Mouse (Mus musculus): ENCODE data around the gene Fzd7. TPM values are rescaled to one million over a fixed set of nuclear protein-coding genes. Genes with fewer than 3 reads are reported as not detected.

The Fzd7 gene
- polyA plus RNA-seq, 1 experiment from 2014 or later: 3.9 TPM

GRCm38 (mm10) chr1:59492432-59492831 is 10.2 kb downstream of the Fzd7 start:
- TF ChIP-seq EP300 (optimal IDR thresholded peaks at IDR 0.05): no peak
- TF ChIP-seq CTCF (IDR thresholded peaks at IDR 0.05; ENCODE audit: low read depth): no peak
- WGBS: 75% methylated on average over 4 of the region's 4 CpGs

GRCm38 (mm10) chr1:59495970-59496369 is 13.7 kb downstream of the Fzd7 start:
- Histone ChIP-seq H3K36me3 (ENCODE audit: control insufficient read depth, insufficient read depth, low read length) (no peaks in the 10 kb centered on the region), H3K4me1 (replicated peaks; ENCODE audit: control insufficient read depth, insufficient read depth) (no peaks in the 10 kb centered on the region), H3K9ac (ENCODE audit: low read length) (no peak overlapping the region), H3K4me3 (ENCODE audit: low read depth, low read length) (no peak overlapping the region), H3K27ac (replicated peaks) (no peak overlapping the region), H3K27me3 (ENCODE audit: control insufficient read depth, insufficient read depth, low read length) (no peaks in the 10 kb centered on the region), H3K9me3 (ENCODE audit: control insufficient read depth, low read length) (no peaks in the 10 kb centered on the region), H3K4me2 (replicated peaks; ENCODE audit: low read depth) (no peak overlapping the region)
- WGBS: 91% methylated on average over 5 of the region's 5 CpGs
- no peak for ATAC-seq (ENCODE audit: low FRiP score, low TSS enrichment)
- TF ChIP-seq CTCF (IDR thresholded peaks at IDR 0.05; ENCODE audit: low read depth) (no peak), EP300 (optimal IDR thresholded peaks at IDR 0.05) (no peak)
- no peak for DNase-seq (ENCODE audit: low spot score)

More at GRCm38 (mm10) chr1:59492432-59492831, 10.2 kb downstream of the Fzd7 start:
- H3K4me1 ChIP-seq (replicated peaks; ENCODE audit: control insufficient read depth, insufficient read depth): no peaks in the 10 kb centered on the region; the same call in 1 of the 2 replicates
- H3K9me3 ChIP-seq (ENCODE audit: control insufficient read depth, low read length): no peaks in the 10 kb centered on the region
- DNase-seq (ENCODE audit: low spot score) (no peak), ATAC-seq (ENCODE audit: low FRiP score, low TSS enrichment) (no peak)
- no peaks in the 10 kb centered on the region for H3K36me3 ChIP-seq (ENCODE audit: control insufficient read depth, insufficient read depth, low read length)
- no peak overlapping the region for H3K4me3 ChIP-seq (ENCODE audit: low read depth, low read length)
- H3K27me3 ChIP-seq (ENCODE audit: control insufficient read depth, insufficient read depth, low read length): no peaks in the 10 kb centered on the region
- no peak overlapping the region for H3K4me2 ChIP-seq (replicated peaks; ENCODE audit: low read depth)
- H3K27ac ChIP-seq (replicated peaks): no peak overlapping the region
- H3K9ac ChIP-seq (ENCODE audit: low read length): no peak overlapping the region

- H3K9ac ChIP-seq (ENCODE audit: low read length): no peak overlapping the region
- H3K27ac ChIP-seq (replicated peaks): no peak overlapping the region
- H3K4me3 ChIP-seq (ENCODE audit: low read depth, low read length): no peak overlapping the region
- no peaks in the 10 kb centered on the region for H3K36me3 ChIP-seq (ENCODE audit: control insufficient read depth, insufficient read depth, low read length)
- H3K27me3 ChIP-seq (ENCODE audit: control insufficient read depth, insufficient read depth, low read length): no peaks in the 10 kb centered on the region
- H3K9me3 ChIP-seq (ENCODE audit: control insufficient read depth, low read length): no peaks in the 10 kb centered on the region
- no peak overlapping the region for H3K4me2 ChIP-seq (replicated peaks; ENCODE audit: low read depth)
- no peak for DNase-seq (ENCODE audit: low spot score)
- H3K4me1 ChIP-seq (replicated peaks; ENCODE audit: control insufficient read depth, insufficient read depth): no peaks in the 10 kb centered on the region
- ATAC-seq (ENCODE audit: low FRiP score, low TSS enrichment): no peak
- TF ChIP-seq CTCF (IDR thresholded peaks at IDR 0.05; ENCODE audit: low read depth): no peak
- TF ChIP-seq EP300 (optimal IDR thresholded peaks at IDR 0.05): no peak
- WGBS: 74% methylated on average over 6 of the region's 6 CpGs
These were observed 15.8 kb downstream of the Fzd7 start for GRCm38 (mm10) chr1:59497741-59498613.

- DNase-seq (ENCODE audit: low spot score): no peak
- WGBS: 84% methylated on average over 3 of the region's 3 CpGs
These were observed 17.1 kb downstream of the Fzd7 start for GRCm38 (mm10) chr1:59499327-59499726.

GRCm38 (mm10) chr1:59502355-59502754 is 20.1 kb downstream of the Fzd7 start:
- ATAC-seq (ENCODE audit: low FRiP score, low TSS enrichment) (no peak), DNase-seq (ENCODE audit: low spot score) (no peak)
- H3K9ac ChIP-seq (ENCODE audit: low read length): no peak overlapping the region
- no peaks in the 10 kb centered on the region for H3K36me3 ChIP-seq (ENCODE audit: control insufficient read depth, insufficient read depth, low read length)
- no peak overlapping the region for H3K27ac ChIP-seq (replicated peaks)
- no peak overlapping the region for H3K4me3 ChIP-seq (ENCODE audit: low read depth, low read length)
- no peaks in the 10 kb centered on the region for H3K27me3 ChIP-seq (ENCODE audit: control insufficient read depth, insufficient read depth, low read length)
- H3K4me2 ChIP-seq (replicated peaks; ENCODE audit: low read depth): no peak overlapping the region
- no peaks in the 10 kb centered on the region for H3K9me3 ChIP-seq (ENCODE audit: control insufficient read depth, low read length)
- no peak for TF ChIP-seq EP300 (optimal IDR thresholded peaks at IDR 0.05)
- no peak for TF ChIP-seq CTCF (IDR thresholded peaks at IDR 0.05; ENCODE audit: low read depth)
- WGBS: 71% methylated on average over 2 of the region's 2 CpGs
- H3K4me1 ChIP-seq (replicated peaks; ENCODE audit: control insufficient read depth, insufficient read depth): no peaks in the 10 kb centered on the region

More at GRCm38 (mm10) chr1:59499327-59499726, 17.1 kb downstream of the Fzd7 start:
- Histone ChIP-seq H3K36me3 (ENCODE audit: control insufficient read depth, insufficient read depth, low read length) (no peaks in the 10 kb centered on the region), H3K4me2 (replicated peaks; ENCODE audit: low read depth) (no peak overlapping the region), H3K9me3 (ENCODE audit: control insufficient read depth, low read length) (no peaks in the 10 kb centered on the region), H3K27ac (replicated peaks) (no peak overlapping the region), H3K27me3 (ENCODE audit: control insufficient read depth, insufficient read depth, low read length) (no peaks in the 10 kb centered on the region), H3K4me3 (ENCODE audit: low read depth, low read length) (no peak overlapping the region), H3K9ac (ENCODE audit: low read length) (no peak overlapping the region), H3K4me1 (replicated peaks; ENCODE audit: control insufficient read depth, insufficient read depth) (no peaks in the 10 kb centered on the region)
- ATAC-seq (ENCODE audit: low FRiP score, low TSS enrichment): no peak
- TF ChIP-seq EP300 (optimal IDR thresholded peaks at IDR 0.05) (no peak), CTCF (IDR thresholded peaks at IDR 0.05; ENCODE audit: low read depth) (no peak)

GRCm38 (mm10) chr1:59503659-59504301 is 21.6 kb downstream of the Fzd7 start:
- no peaks in the 10 kb centered on the region for H3K27me3 ChIP-seq (ENCODE audit: control insufficient read depth, insufficient read depth, low read length)
- TF ChIP-seq CTCF (IDR thresholded peaks at IDR 0.05; ENCODE audit: low read depth): no peak
- no peak for TF ChIP-seq EP300 (optimal IDR thresholded peaks at IDR 0.05)
- H3K27ac ChIP-seq (replicated peaks): no peak overlapping the region
- no peak overlapping the region for H3K9ac ChIP-seq (ENCODE audit: low read length)
- WGBS: 53% methylated on average over 7 of the region's 7 CpGs
- H3K9me3 ChIP-seq (ENCODE audit: control insufficient read depth, low read length): no peaks in the 10 kb centered on the region
- H3K36me3 ChIP-seq (ENCODE audit: control insufficient read depth, insufficient read depth, low read length): no peaks in the 10 kb centered on the region
- H3K4me2 ChIP-seq (replicated peaks; ENCODE audit: low read depth): no peak overlapping the region
- ATAC-seq (ENCODE audit: low FRiP score, low TSS enrichment) (no peak), DNase-seq (ENCODE audit: low spot score) (no peak)
- no peak overlapping the region for H3K4me3 ChIP-seq (ENCODE audit: low read depth, low read length)
- H3K4me1 ChIP-seq (replicated peaks; ENCODE audit: control insufficient read depth, insufficient read depth): peaks cover 3% of the 10 kb centered on the region; the same call in 1 of the 2 replicates
